Mouse (Mus musculus) mouse embryonic stem cell (cell line): ENCODE results near the gene Foxp4.

Source experiments
- in situ Hi-C, 2 experiments: fragments of 300-500 bp; cut with MboI; formaldehyde crosslinking; loops; 1 replicate in 1 of 2; 3 replicates in 1 of 2; pipeline ENCODE4 v1.14.3; 2019 to 2020; ENCODE audit warnings: low sequenced_read_pairs in 2 of 2, low pct_unique_long_range_greater_than_20kb in 1 of 2, mixed read lengths in 1 of 2; ENCODE audit not compliant: unreplicated experiment in 1 of 2

The Foxp4 gene

GRCm38 (mm10) chr17:47924383-47925339 lies at the start of gene Foxp4:
Gene Foxp4 (minus strand): TSS chr17:47924645.
- in situ Hi-C loops = no loop called here

- in situ Hi-C loops = no loop called here
These were observed 49.4 kb upstream of the Foxp4 start for GRCm38 (mm10) chr17:47973563-47974472.

- in situ Hi-C loops = no loop called here
These were observed 41.5 kb upstream of the Foxp4 start for GRCm38 (mm10) chr17:47965885-47966505.

- in situ Hi-C loops = no loop called here
These were observed 33.8 kb upstream of the Foxp4 start for GRCm38 (mm10) chr17:47958046-47958790.

GRCm38 (mm10) chr17:47956486-47956885 lies 32.0 kb upstream of the Foxp4 start:
- in situ Hi-C loops = no loop called here

GRCm38 (mm10) chr17:47955054-47955741 lies 30.8 kb upstream of the Foxp4 start:
- in situ Hi-C loops = no loop called here

- in situ Hi-C loops = no loop called here
These were observed 28.8 kb upstream of the Foxp4 start for GRCm38 (mm10) chr17:47953231-47953630.

- in situ Hi-C loops = no loop called here
These were observed 28.1 kb upstream of the Foxp4 start for GRCm38 (mm10) chr17:47952368-47953081.

- in situ Hi-C loops = no loop called here
These were observed 27.0 kb upstream of the Foxp4 start for GRCm38 (mm10) chr17:47951452-47951851.

- in situ Hi-C loops = no loop called here
These were observed 26.4 kb upstream of the Foxp4 start for GRCm38 (mm10) chr17:47950831-47951230.

- in situ Hi-C loops = no loop called here
These were observed 25.0 kb upstream of the Foxp4 start for GRCm38 (mm10) chr17:47949441-47949840.

GRCm38 (mm10) chr17:47948753-47949152 lies 24.3 kb upstream of the Foxp4 start:
- in situ Hi-C loops = no loop called here

GRCm38 (mm10) chr17:47946921-47947420 lies 22.5 kb upstream of the Foxp4 start:
- in situ Hi-C loops = no loop called here

- in situ Hi-C loops = no loop called here
These were observed 21.7 kb upstream of the Foxp4 start for GRCm38 (mm10) chr17:47946111-47946510.

GRCm38 (mm10) chr17:47943103-47943870 lies 18.8 kb upstream of the Foxp4 start:
- in situ Hi-C loops = no loop called here

GRCm38 (mm10) chr17:47942008-47942407 lies 17.6 kb upstream of the Foxp4 start:
- in situ Hi-C loops = no loop called here
